19 mouse cellular contexts compared by ENCODE assay signal in genomic region chr1:22070028-22070427, GRCm38 (mm10).
DNase-seq lines count a peak whose midpoint lies in the region; ATAC-seq and TF ChIP-seq lines count a peak whose summit lies in the region.
"Had no signal": no experiment of that assay in that cellular context is flagged by ENCODE, and none has a peak within 500 bp of the region (broad histone marks: within the 10 kb centered on the region; RNA-seq: fewer than 3 reads in every experiment).

No protein-coding gene starts in this region.

- peak; percentile 95 for DNase-seq in heart, adult 11 months
- DNase-seq in heart, embryonic 10.5 days (ENCODE audit: low spot score), result no peak
- DNase-seq in lung, postnatal 0 days (ENCODE audit: low spot score), result peak; percentile 21
- DNase-seq in lung, adult 18-20 months, result no peak
- peak; percentile 2 for DNase-seq in lung, postnatal 36 days
- DNase-seq in kidney, postnatal 25 days, result no peak
- no peak for DNase-seq in urinary bladder, postnatal 10 days (ENCODE audit: low spot score)
- DNase-seq: cerebellum, adult 2 months; gastrocnemius, postnatal 10 days; right cerebral cortex, postnatal 4 days; thymus, postnatal 14 days had no signal

- H3K4me1 ChIP-seq in heart, embryonic 10.5 days, result no peaks in the 10 kb centered on the region
- H3K4me1 ChIP-seq in lung, postnatal 0 days (ENCODE audit: insufficient read depth, low read depth, low read length), result no peaks in the 10 kb centered on the region
- H3K4me1 ChIP-seq in heart, embryonic 16.5 days (ENCODE audit: control insufficient read depth, insufficient read depth, low read length), result no peaks in the 10 kb centered on the region
- H3K4me1 ChIP-seq: limb, embryonic 12.5 days; liver, embryonic 12.5 days had no signal

- WGBS in heart, embryonic 10.5 days, result 71% methylated on average over 5 of the region's 5 CpGs
- WGBS in lung, postnatal 0 days, result 45% methylated on average over 5 of the region's 5 CpGs
- WGBS in heart, embryonic 16.5 days, result 36% methylated on average over 5 of the region's 5 CpGs

- H3K27me3 ChIP-seq in heart, embryonic 10.5 days (ENCODE audit: insufficient read depth, poor library complexity, severe bottlenecking), result no peaks in the 10 kb centered on the region
- no peaks in the 10 kb centered on the region for H3K27me3 ChIP-seq in lung, postnatal 0 days (replicated peaks; ENCODE audit: insufficient read depth, low read length)
- no peaks in the 10 kb centered on the region for H3K27me3 ChIP-seq in heart, embryonic 16.5 days (ENCODE audit: control insufficient read depth, insufficient read depth, low read length)
- H3K27me3 ChIP-seq: heart, embryonic 13.5 days; limb, embryonic 12.5 days; liver, embryonic 12.5 days had no signal

- peak; percentile 43 for ATAC-seq in lung, postnatal 0 days
- ATAC-seq in heart, embryonic 16.5 days (replicated peaks; ENCODE audit: extremely low read depth, insufficient read depth, low FRiP score), result peak; percentile 77
- ATAC-seq: intestine, postnatal 0 days; liver, embryonic 12.5 days had no signal

- TF ChIP-seq EP300 in lung, postnatal 0 days (IDR thresholded peaks at IDR 0.05), result no peak

- no peaks in the 10 kb centered on the region for H3K36me3 ChIP-seq in heart, embryonic 10.5 days
- H3K36me3 ChIP-seq in lung, postnatal 0 days (ENCODE audit: insufficient read depth, low read length), result no peaks in the 10 kb centered on the region
- no peaks in the 10 kb centered on the region for H3K36me3 ChIP-seq in heart, embryonic 16.5 days (ENCODE audit: control insufficient read depth, insufficient read depth)
- H3K36me3 ChIP-seq: heart, embryonic 13.5 days; limb, embryonic 12.5 days; liver, embryonic 12.5 days; midbrain, embryonic 10.5 days had no signal

- no peak overlapping the region for H3K4me3 ChIP-seq in heart, embryonic 10.5 days
- no peak overlapping the region for H3K4me3 ChIP-seq in lung, postnatal 0 days (ENCODE audit: low read depth, low read length)
- H3K4me3 ChIP-seq in heart, embryonic 16.5 days (ENCODE audit: low read length), result no peak overlapping the region
- H3K4me3 ChIP-seq: erythroblast, embryonic 14.5 days; heart, embryonic 13.5 days; limb, embryonic 12.5 days; liver, embryonic 12.5 days; midbrain, embryonic 10.5 days had no signal

- H3K27ac ChIP-seq in heart, embryonic 10.5 days, result no peak overlapping the region
- no peak overlapping the region for H3K27ac ChIP-seq in lung, postnatal 0 days (ENCODE audit: low read length)
- peak overlapping the region; percentile 66 for H3K27ac ChIP-seq in heart, embryonic 16.5 days (ENCODE audit: low read length)
- H3K27ac ChIP-seq: heart, embryonic 13.5 days; limb, embryonic 12.5 days; liver, embryonic 12.5 days; macrophage; midbrain, embryonic 10.5 days had no signal

- H3K4me2 ChIP-seq in lung, postnatal 0 days (replicated peaks; ENCODE audit: low read depth, low read length), result no peak overlapping the region
- H3K4me2 ChIP-seq in heart, embryonic 16.5 days (ENCODE audit: low read depth, low read length), result no peak overlapping the region
- H3K4me2 ChIP-seq: heart, embryonic 13.5 days; limb, embryonic 12.5 days; liver, embryonic 12.5 days had no signal

- no peak overlapping the region for H3K9ac ChIP-seq in lung, postnatal 0 days (replicated peaks; ENCODE audit: low read depth)
- no peak overlapping the region for H3K9ac ChIP-seq in heart, embryonic 16.5 days (ENCODE audit: low read length)
- H3K9ac ChIP-seq: heart, embryonic 13.5 days; limb, embryonic 12.5 days; liver, embryonic 12.5 days had no signal

- no peaks in the 10 kb centered on the region for H3K9me3 ChIP-seq in heart, embryonic 10.5 days
- no peaks in the 10 kb centered on the region for H3K9me3 ChIP-seq in lung, postnatal 0 days (ENCODE audit: low read length)
- no peaks in the 10 kb centered on the region for H3K9me3 ChIP-seq in heart, embryonic 16.5 days (replicated peaks; ENCODE audit: control insufficient read depth, low read length)
- H3K9me3 ChIP-seq: heart, embryonic 13.5 days; limb, embryonic 12.5 days; liver, embryonic 12.5 days; midbrain, embryonic 10.5 days had no signal

- no peak for TF ChIP-seq CTCF in lung, postnatal 0 days (IDR thresholded peaks at IDR 0.05)

Comparison
In these comparisons a context has a peak if more than half of its experiments do, and no peak if none do; other contexts are left out.
1. DNase-seq: peak in heart, adult 11 months (single experiment), lung, postnatal 0 days (single experiment) and lung, postnatal 36 days (single experiment); none in heart, embryonic 10.5 days (single experiment), lung, adult 18-20 months (0 of 2), kidney, postnatal 25 days (0 of 2) and urinary bladder, postnatal 10 days (single experiment).